Mouse (Mus musculus): ENCODE measurements at regions not wholly inside any gene's neighbourhood (a gene's known extent, or its start where the extent isn't known, plus 50 kb on each side); places are given as distances from the start of the nearest gene placed in this dataset.
"Not testable (repeated sequence)": the region's sequence is repeated elsewhere in the genome, so short reads cannot be mapped to it uniquely, and the experiment has no call there.

GRCm38 (mm10) chr5:28785347-28786060, 318.4 kb upstream of the Shh start:
- Histone ChIP-seq H3K4me2 (replicated peaks; ENCODE audit: low read depth, low read length) (no peak overlapping the region), H3K27me3 (ENCODE audit: insufficient read depth, low read length) (no peaks in the 10 kb centered on the region), H3K9me3 (ENCODE audit: low read length) (no peaks in the 10 kb centered on the region), H3K9ac (replicated peaks; ENCODE audit: low read length) (no peak overlapping the region), H3K4me3 (ENCODE audit: low read length) (no peak overlapping the region), H3K4me1 (ENCODE audit: insufficient read depth, low read length) (no peaks in the 10 kb centered on the region), H3K36me3 (ENCODE audit: insufficient read depth, low read length) (no peaks in the 10 kb centered on the region), H3K27ac (ENCODE audit: low read length) (no peak overlapping the region)
- no peak for ATAC-seq (ENCODE audit: low FRiP score, low TSS enrichment)
- WGBS = 80% methylated on average over 11 of the region's 11 CpGs

- no peaks in the 10 kb centered on the region for H3K36me3 ChIP-seq (ENCODE audit: insufficient read depth, low read length)
- H3K9me3 ChIP-seq (ENCODE audit: low read length) = no peaks in the 10 kb centered on the region
- no peak for ATAC-seq (ENCODE audit: low FRiP score, low TSS enrichment)
- no peak overlapping the region for H3K4me3 ChIP-seq (ENCODE audit: low read length)
- no peak overlapping the region for H3K27ac ChIP-seq (ENCODE audit: low read length)
- H3K4me2 ChIP-seq (replicated peaks; ENCODE audit: low read depth, low read length) = no peak overlapping the region
- H3K9ac ChIP-seq (replicated peaks; ENCODE audit: low read length) = no peak overlapping the region
- H3K27me3 ChIP-seq (ENCODE audit: insufficient read depth, low read length) = no peaks in the 10 kb centered on the region
- WGBS = 96% methylated on average over 6 of the region's 6 CpGs
- no peaks in the 10 kb centered on the region for H3K4me1 ChIP-seq (ENCODE audit: insufficient read depth, low read length)
Observed at GRCm38 (mm10) chr5:28784339-28784966, 317.4 kb upstream of the Shh start.

GRCm38 (mm10) chr5:28775648-28776359, 308.7 kb upstream of the Shh start:
- ATAC-seq (ENCODE audit: low FRiP score, low TSS enrichment) = no peak
- no peak overlapping the region for H3K9ac ChIP-seq (replicated peaks; ENCODE audit: low read length)
- H3K27me3 ChIP-seq (ENCODE audit: insufficient read depth, low read length) = no peaks in the 10 kb centered on the region
- WGBS = 87% methylated on average over 2 of the region's 2 CpGs
- no peaks in the 10 kb centered on the region for H3K9me3 ChIP-seq (ENCODE audit: low read length)
- no peak overlapping the region for H3K27ac ChIP-seq (ENCODE audit: low read length)
- H3K4me2 ChIP-seq (replicated peaks; ENCODE audit: low read depth, low read length) = no peak overlapping the region
- H3K4me1 ChIP-seq (ENCODE audit: insufficient read depth, low read length) = no peaks in the 10 kb centered on the region
- H3K36me3 ChIP-seq (ENCODE audit: insufficient read depth, low read length) = no peaks in the 10 kb centered on the region
- no peak overlapping the region for H3K4me3 ChIP-seq (ENCODE audit: low read length)

- 75% methylated on average over 1 of the region's 1 CpGs for WGBS
- Histone ChIP-seq H3K4me3 (ENCODE audit: low read length) (no peak overlapping the region), H3K9me3 (ENCODE audit: low read length) (no peaks in the 10 kb centered on the region), H3K36me3 (ENCODE audit: insufficient read depth, low read length) (no peaks in the 10 kb centered on the region), H3K4me2 (replicated peaks; ENCODE audit: low read depth, low read length) (no peak overlapping the region), H3K27me3 (ENCODE audit: insufficient read depth, low read length) (no peaks in the 10 kb centered on the region), H3K9ac (replicated peaks; ENCODE audit: low read length) (no peak overlapping the region), H3K27ac (ENCODE audit: low read length) (no peak overlapping the region), H3K4me1 (ENCODE audit: insufficient read depth, low read length) (no peaks in the 10 kb centered on the region)
- no peak for ATAC-seq (ENCODE audit: low FRiP score, low TSS enrichment)
Observed at GRCm38 (mm10) chr5:28771796-28772195, 304.7 kb upstream of the Shh start.

GRCm38 (mm10) chr5:28756171-28756948, 289.3 kb upstream of the Shh start:
- H3K9me3 ChIP-seq (ENCODE audit: low read length) = peaks cover 4% of the 10 kb centered on the region; the same call in 1 of the 2 replicates
- no peak for ATAC-seq (ENCODE audit: low FRiP score, low TSS enrichment)
- H3K27me3 ChIP-seq (ENCODE audit: insufficient read depth, low read length) = no peaks in the 10 kb centered on the region
- H3K36me3 ChIP-seq (ENCODE audit: insufficient read depth, low read length) = no peaks in the 10 kb centered on the region
- H3K4me2 ChIP-seq (replicated peaks; ENCODE audit: low read depth, low read length) = no peak overlapping the region
- no peak overlapping the region for H3K27ac ChIP-seq (ENCODE audit: low read length)
- no peak overlapping the region for H3K9ac ChIP-seq (replicated peaks; ENCODE audit: low read length)
- WGBS = 87% methylated on average over 6 of the region's 6 CpGs
- H3K4me3 ChIP-seq (ENCODE audit: low read length) = no peak overlapping the region
- H3K4me1 ChIP-seq (ENCODE audit: insufficient read depth, low read length) = no peaks in the 10 kb centered on the region

GRCm38 (mm10) chr5:28751821-28752220, 284.8 kb upstream of the Shh start:
- H3K27me3 ChIP-seq (ENCODE audit: insufficient read depth, low read length); H3K9me3 ChIP-seq (ENCODE audit: low read length); H3K9ac ChIP-seq (replicated peaks; ENCODE audit: low read length); H3K36me3 ChIP-seq (ENCODE audit: insufficient read depth, low read length); ATAC-seq (ENCODE audit: low FRiP score, low TSS enrichment); H3K4me1 ChIP-seq (ENCODE audit: insufficient read depth, low read length); H3K4me3 ChIP-seq (ENCODE audit: low read length); H3K4me2 ChIP-seq (replicated peaks; ENCODE audit: low read depth, low read length); H3K27ac ChIP-seq (ENCODE audit: low read length): not testable (repeated sequence)

- no peak overlapping the region for H3K27ac ChIP-seq (ENCODE audit: low read length)
- no peak for ATAC-seq (ENCODE audit: low FRiP score, low TSS enrichment)
- no peaks in the 10 kb centered on the region for H3K27me3 ChIP-seq (ENCODE audit: insufficient read depth, low read length)
- no peaks in the 10 kb centered on the region for H3K4me1 ChIP-seq (ENCODE audit: insufficient read depth, low read length)
- WGBS = 73% methylated on average over 3 of the region's 3 CpGs
- H3K9me3 ChIP-seq (ENCODE audit: low read length) = no peaks in the 10 kb centered on the region
- H3K36me3 ChIP-seq (ENCODE audit: insufficient read depth, low read length) = no peaks in the 10 kb centered on the region
- H3K4me3 ChIP-seq (ENCODE audit: low read length) = no peak overlapping the region
- no peak overlapping the region for H3K4me2 ChIP-seq (replicated peaks; ENCODE audit: low read depth, low read length)
- no peak overlapping the region for H3K9ac ChIP-seq (replicated peaks; ENCODE audit: low read length)
Observed at GRCm38 (mm10) chr5:28734768-28735167, 267.7 kb upstream of the Shh start.

GRCm38 (mm10) chr5:28722067-28722466, 255.0 kb upstream of the Shh start:
- no peak overlapping the region for H3K27ac ChIP-seq (ENCODE audit: low read length)
- H3K4me3 ChIP-seq (ENCODE audit: low read length) = no peak overlapping the region
- no peaks in the 10 kb centered on the region for H3K4me1 ChIP-seq (ENCODE audit: insufficient read depth, low read length)
- H3K27me3 ChIP-seq (ENCODE audit: insufficient read depth, low read length) = no peaks in the 10 kb centered on the region
- H3K9ac ChIP-seq (replicated peaks; ENCODE audit: low read length) = no peak overlapping the region
- WGBS = 63% methylated on average over 3 of the region's 3 CpGs
- H3K4me2 ChIP-seq (replicated peaks; ENCODE audit: low read depth, low read length) = no peak overlapping the region
- no peaks in the 10 kb centered on the region for H3K9me3 ChIP-seq (ENCODE audit: low read length)
- H3K36me3 ChIP-seq (ENCODE audit: insufficient read depth, low read length) = no peaks in the 10 kb centered on the region
- ATAC-seq (ENCODE audit: low FRiP score, low TSS enrichment) = no peak

- no peak overlapping the region for H3K27ac ChIP-seq (ENCODE audit: low read length)
- H3K4me2 ChIP-seq (replicated peaks; ENCODE audit: low read depth, low read length) = no peak overlapping the region
- no peaks in the 10 kb centered on the region for H3K4me1 ChIP-seq (ENCODE audit: insufficient read depth, low read length)
- H3K4me3 ChIP-seq (ENCODE audit: low read length) = no peak overlapping the region
- no peaks in the 10 kb centered on the region for H3K9me3 ChIP-seq (ENCODE audit: low read length)
- H3K36me3 ChIP-seq (ENCODE audit: insufficient read depth, low read length) = no peaks in the 10 kb centered on the region
- H3K27me3 ChIP-seq (ENCODE audit: insufficient read depth, low read length) = no peaks in the 10 kb centered on the region
- WGBS = 92% methylated on average over 4 of the region's 4 CpGs
- H3K9ac ChIP-seq (replicated peaks; ENCODE audit: low read length) = no peak overlapping the region
- no peak for ATAC-seq (ENCODE audit: low FRiP score, low TSS enrichment)
Observed at GRCm38 (mm10) chr5:28714978-28715377, 247.9 kb upstream of the Shh start.
